Mouse (Mus musculus): ENCODE measurements around the gene Olfr153.

DNA sequence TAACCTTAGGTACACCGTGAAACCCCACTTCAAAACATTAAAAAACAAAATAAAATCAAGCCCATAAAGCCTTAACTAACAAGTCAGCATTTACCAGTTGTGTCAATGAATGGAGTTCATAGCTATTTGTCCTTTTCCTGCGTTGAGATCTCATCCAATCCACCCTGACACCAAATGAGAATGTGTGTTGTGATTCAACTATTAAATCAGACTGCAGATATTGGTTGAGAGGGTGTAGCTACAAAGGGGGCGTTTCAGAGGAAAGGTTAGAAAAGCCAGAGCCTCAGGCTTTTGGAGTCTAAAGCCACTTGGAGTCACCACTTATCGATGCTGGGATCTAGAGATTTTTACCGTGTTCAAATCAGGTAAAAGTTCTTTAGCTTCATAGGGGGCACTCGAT, 25.3 kb upstream of the Olfr153 start, which contains the start of gene Pramel6:
- TF ChIP-seq CTCF (IDR thresholded peaks at IDR 0.05; ENCODE audit: low read depth, low read length) (no peak), POLR2A (IDR thresholded peaks at IDR 0.05; ENCODE audit: extremely low read depth, insufficient read depth, low read length) (no peak)
